Mouse (Mus musculus): ENCODE data around the gene Slc22a20. TPM values are rescaled to one million over a fixed set of nuclear protein-coding genes. Genes with fewer than 3 reads are reported as not detected.

The Slc22a20 gene
- polyA plus RNA-seq, 1 experiment from 2014 or later, result not detected

DNA sequence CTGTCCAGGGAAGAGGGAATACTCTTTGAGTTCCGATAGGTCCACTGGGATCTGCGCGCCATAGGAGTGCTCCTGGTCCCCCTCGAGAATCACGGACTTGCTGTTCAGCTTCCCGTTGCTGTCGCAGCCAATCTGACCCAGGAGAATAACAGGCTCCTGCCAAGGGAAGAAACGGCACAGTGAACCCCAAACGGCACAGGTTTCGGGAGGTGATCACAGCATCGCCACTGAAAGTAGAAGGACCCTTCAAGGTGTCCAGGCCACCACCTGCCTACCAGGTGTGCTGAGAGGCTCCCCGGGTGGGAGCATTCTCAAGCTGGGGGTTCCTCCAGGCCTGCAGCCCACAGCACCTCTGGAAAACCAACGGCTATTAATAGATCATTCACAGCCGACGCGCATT lies 34.3 kb downstream of the Slc22a20 start:
- H3K9me3 ChIP-seq, result no peaks in the 10 kb centered on the region
- 68% methylated on average over 16 of the region's 16 CpGs for WGBS
- ATAC-seq (ENCODE audit: extremely low read depth, insufficient number of reproducible peaks, low FRiP score, low TSS enrichment), result no peak
- H3K27me3 ChIP-seq (replicated peaks), result no peaks in the 10 kb centered on the region
- H3K27ac ChIP-seq (replicated peaks), result peak overlapping the region; percentile 94
- peak overlapping the region; percentile 9 for H3K4me3 ChIP-seq
- peak overlapping the region; percentile 44 for H3K4me2 ChIP-seq
- H3K36me3 ChIP-seq, result peaks cover 66% of the 10 kb centered on the region
- H3K4me1 ChIP-seq, result peaks cover 57% of the 10 kb centered on the region
- peak overlapping the region; percentile 65 for H3K9ac ChIP-seq

DNA sequence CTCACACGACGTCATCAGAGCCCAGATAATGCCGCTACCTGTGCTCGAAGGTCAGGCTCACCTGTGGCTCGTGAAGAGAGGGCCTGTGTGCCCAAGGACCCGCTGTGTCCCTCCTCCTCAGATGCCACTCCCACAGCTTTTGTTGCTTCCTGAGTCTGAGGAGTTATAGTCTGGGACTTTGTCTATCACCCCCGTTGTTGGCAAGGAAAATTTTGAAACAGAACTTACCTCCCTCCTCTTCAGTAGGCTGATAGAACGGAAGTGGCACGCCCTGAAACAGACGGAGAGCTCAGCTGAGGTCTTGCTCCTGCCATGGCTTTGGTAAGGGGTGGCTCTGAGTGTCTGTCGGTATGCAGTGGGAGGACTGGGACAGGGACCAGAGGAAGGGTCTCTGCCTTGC lies 35.7 kb downstream of the Slc22a20 start:
- Histone ChIP-seq H3K4me3 (no peak overlapping the region), H3K27ac (replicated peaks) (no peak overlapping the region), H3K4me1 (peaks cover 59% of the 10 kb centered on the region), H3K9me3 (no peaks in the 10 kb centered on the region), H3K4me2 (no peak overlapping the region), H3K27me3 (replicated peaks) (no peaks in the 10 kb centered on the region), H3K9ac (no peak overlapping the region), H3K36me3 (peaks cover 66% of the 10 kb centered on the region)
- ATAC-seq (ENCODE audit: extremely low read depth, insufficient number of reproducible peaks, low FRiP score, low TSS enrichment), result no peak
- WGBS, result 88% methylated on average over 11 of the region's 11 CpGs

DNA sequence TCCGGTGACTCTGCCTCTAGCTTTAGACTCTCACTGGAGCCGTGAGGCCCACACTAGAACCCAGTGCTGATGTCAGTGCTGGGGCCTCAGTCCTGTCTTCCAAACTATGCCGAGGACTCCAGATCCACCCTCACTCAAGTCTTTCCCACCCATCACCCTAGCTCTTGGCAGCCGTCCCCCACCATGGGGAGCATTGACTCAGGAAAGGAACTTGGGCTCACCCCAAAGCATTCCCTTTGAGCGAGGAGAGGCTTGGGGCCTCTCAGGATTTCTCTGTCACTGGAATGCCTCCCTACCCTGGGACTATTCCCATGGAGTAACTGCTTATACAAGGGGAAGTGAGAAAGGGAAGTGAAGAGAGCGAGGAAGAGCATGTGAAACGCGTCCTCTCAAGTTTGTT lies 40.1 kb downstream of the Slc22a20 start:
- no peak for ATAC-seq (ENCODE audit: extremely low read depth, insufficient number of reproducible peaks, low FRiP score, low TSS enrichment)
- H3K4me2 ChIP-seq, result peak overlapping the region; percentile 39; the same call in 1 of the 2 replicates
- WGBS, result 44% methylated on average over 8 of the region's 8 CpGs
- peak overlapping the region; percentile 88 for H3K27ac ChIP-seq (replicated peaks)
- no peak overlapping the region for H3K4me3 ChIP-seq
- peak overlapping the region; percentile 61 for H3K9ac ChIP-seq
- no peaks in the 10 kb centered on the region for H3K9me3 ChIP-seq
- no peaks in the 10 kb centered on the region for H3K27me3 ChIP-seq (replicated peaks)
- peaks cover 63% of the 10 kb centered on the region for H3K36me3 ChIP-seq
- peaks cover 48% of the 10 kb centered on the region for H3K4me1 ChIP-seq

DNA sequence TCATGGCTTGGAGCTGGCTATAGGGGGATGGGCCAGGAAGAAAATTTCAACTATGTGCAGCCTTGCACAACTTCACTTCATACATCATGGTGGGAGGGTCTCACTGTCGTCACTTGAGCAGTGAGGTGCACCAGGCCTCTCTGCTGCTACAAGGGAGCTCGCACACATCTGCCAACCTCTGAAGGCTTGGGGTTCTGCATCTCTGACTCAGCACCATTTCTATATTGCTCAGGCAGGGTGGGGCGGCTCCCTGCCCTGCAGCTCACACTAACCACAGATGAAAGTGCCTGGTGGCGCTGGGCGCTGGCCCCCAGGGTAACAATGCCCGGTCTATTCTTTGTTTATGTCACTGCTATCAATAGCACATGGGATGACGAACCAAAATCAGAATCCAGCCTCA lies 40.9 kb downstream of the Slc22a20 start:
- Histone ChIP-seq H3K9ac (peak overlapping the region; percentile 61), H3K27me3 (replicated peaks) (no peaks in the 10 kb centered on the region), H3K27ac (replicated peaks) (peak overlapping the region; percentile 88), H3K4me2 (peak overlapping the region; percentile 39), H3K9me3 (no peaks in the 10 kb centered on the region), H3K4me1 (peaks cover 55% of the 10 kb centered on the region), H3K4me3 (no peak overlapping the region; the same call in 1 of the 2 replicates), H3K36me3 (peaks cover 61% of the 10 kb centered on the region)
- peak; percentile 69; the same call in 1 of the 2 replicates for ATAC-seq (ENCODE audit: extremely low read depth, insufficient number of reproducible peaks, low FRiP score, low TSS enrichment)
- 31% methylated on average over 7 of the region's 7 CpGs for WGBS

DNA sequence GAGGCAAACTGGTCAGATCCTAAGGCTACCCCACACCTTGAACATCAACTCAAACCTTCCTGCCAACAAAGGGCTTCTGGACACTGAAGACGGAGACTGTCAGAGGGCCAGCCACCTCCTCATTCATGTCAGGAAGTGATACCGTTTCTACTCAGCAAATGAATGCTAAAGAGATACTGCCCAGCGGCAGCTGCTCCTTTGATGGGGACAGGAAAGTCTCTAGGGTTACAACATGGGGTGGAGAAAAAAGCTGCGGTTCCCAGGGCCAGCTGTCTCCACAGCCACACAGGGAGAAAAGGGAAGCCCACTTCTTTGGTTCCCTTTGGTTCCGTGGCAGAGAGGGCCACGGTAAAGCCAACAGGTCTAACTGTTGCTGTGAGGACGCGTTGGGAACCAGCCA lies 41.8 kb downstream of the Slc22a20 start:
- ATAC-seq (ENCODE audit: extremely low read depth, insufficient number of reproducible peaks, low FRiP score, low TSS enrichment), result no peak
- Histone ChIP-seq H3K9me3 (no peaks in the 10 kb centered on the region), H3K36me3 (peaks cover 61% of the 10 kb centered on the region), H3K4me2 (no peak overlapping the region), H3K27ac (replicated peaks) (peak overlapping the region; percentile 88), H3K4me1 (peaks cover 63% of the 10 kb centered on the region), H3K9ac (no peak overlapping the region), H3K27me3 (replicated peaks) (no peaks in the 10 kb centered on the region), H3K4me3 (no peak overlapping the region)
- WGBS, result 43% methylated on average over 8 of the region's 8 CpGs

DNA sequence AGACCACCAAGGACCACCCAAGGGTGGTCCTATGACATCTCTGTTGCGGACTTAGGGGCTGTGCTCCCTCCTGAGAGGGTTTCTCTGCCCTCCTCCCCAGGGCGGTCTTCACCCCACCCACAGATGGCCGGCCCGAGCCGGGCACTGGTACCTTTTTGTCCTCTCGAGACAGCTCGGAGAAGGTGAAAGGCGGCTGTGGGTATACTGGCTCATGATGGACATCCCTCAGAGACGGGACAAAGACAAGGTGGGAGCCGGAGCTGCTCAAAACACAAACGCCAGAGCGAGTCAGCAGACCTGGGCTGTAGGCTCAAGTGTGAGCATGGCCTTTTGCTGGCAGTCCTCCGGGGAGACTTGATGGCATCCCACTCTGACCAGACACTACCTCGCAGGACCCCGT lies 42.5 kb downstream of the Slc22a20 start:
- no peaks in the 10 kb centered on the region for H3K27me3 ChIP-seq (replicated peaks)
- no peak for ATAC-seq (ENCODE audit: extremely low read depth, insufficient number of reproducible peaks, low FRiP score, low TSS enrichment)
- no peaks in the 10 kb centered on the region for H3K9me3 ChIP-seq
- 83% methylated on average over 15 of the region's 15 CpGs for WGBS
- no peak overlapping the region for H3K4me2 ChIP-seq
- H3K36me3 ChIP-seq, result peaks cover 55% of the 10 kb centered on the region
- no peak overlapping the region for H3K4me3 ChIP-seq
- peaks cover 66% of the 10 kb centered on the region for H3K4me1 ChIP-seq
- H3K27ac ChIP-seq (replicated peaks), result 0 out of 2 replicates have a peak overlapping the region, but pooled peaks have one; percentile 28
- H3K9ac ChIP-seq, result peak overlapping the region; percentile 15; the same call in 1 of the 2 replicates

DNA sequence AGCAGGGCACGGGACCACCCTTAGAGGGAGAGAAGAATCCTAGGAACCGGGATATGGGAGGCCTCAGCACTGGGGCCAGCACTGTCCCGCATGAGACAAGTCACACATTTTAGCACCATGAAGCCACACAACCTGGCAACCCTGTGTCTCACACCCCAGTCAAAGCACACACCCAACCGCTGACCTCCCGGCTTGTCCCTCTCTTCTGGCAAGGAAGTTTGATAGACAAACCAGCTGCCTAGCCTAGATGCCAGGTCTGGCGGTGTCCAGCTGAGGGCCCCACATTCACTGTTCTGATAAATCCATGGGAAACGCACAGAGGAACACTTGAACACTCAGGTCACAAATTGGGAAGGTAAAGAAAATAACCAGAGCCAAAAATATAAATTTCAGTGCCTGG lies 43.4 kb downstream of the Slc22a20 start:
- Histone ChIP-seq H3K36me3 (peaks cover 47% of the 10 kb centered on the region), H3K9ac (0 out of 2 replicates have a peak overlapping the region, but pooled peaks have one; percentile 29), H3K4me3 (no peak overlapping the region), H3K9me3 (no peaks in the 10 kb centered on the region), H3K4me1 (peaks cover 75% of the 10 kb centered on the region), H3K27me3 (replicated peaks) (no peaks in the 10 kb centered on the region), H3K27ac (replicated peaks) (0 out of 2 replicates have a peak overlapping the region, but pooled peaks have one; percentile 28), H3K4me2 (no peak overlapping the region)
- ATAC-seq (ENCODE audit: extremely low read depth, insufficient number of reproducible peaks, low FRiP score, low TSS enrichment), result no peak
- 67% methylated on average over 7 of the region's 7 CpGs for WGBS

DNA sequence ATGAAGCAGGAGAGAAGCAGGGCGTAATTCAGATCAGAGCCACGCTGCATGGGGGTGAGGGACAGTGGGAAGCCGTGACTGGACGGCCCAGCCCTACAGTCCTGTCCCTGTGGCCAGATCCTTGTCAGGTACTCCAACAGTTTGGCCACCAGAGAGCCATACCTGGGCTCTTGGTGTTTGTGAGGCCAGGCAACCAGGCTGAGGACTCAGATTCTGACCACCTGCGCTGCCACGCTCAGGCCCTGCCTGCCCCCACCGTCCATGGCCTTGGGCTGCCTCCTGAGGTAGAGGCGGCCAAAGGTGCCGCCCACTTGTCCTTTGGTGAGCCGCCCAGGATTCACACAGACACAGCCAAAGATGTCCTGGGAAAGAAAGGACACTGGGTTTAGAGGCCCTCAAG lies 45.3 kb downstream of the Slc22a20 start:
- WGBS, result 84% methylated on average over 10 of the region's 10 CpGs
- Histone ChIP-seq H3K4me1 (peaks cover 74% of the 10 kb centered on the region), H3K9ac (no peak overlapping the region), H3K4me3 (no peak overlapping the region), H3K9me3 (no peaks in the 10 kb centered on the region), H3K27ac (replicated peaks) (peak overlapping the region; percentile 76), H3K27me3 (replicated peaks) (no peaks in the 10 kb centered on the region), H3K36me3 (peaks cover 39% of the 10 kb centered on the region), H3K4me2 (no peak overlapping the region)
- no peak for ATAC-seq (ENCODE audit: extremely low read depth, insufficient number of reproducible peaks, low FRiP score, low TSS enrichment)

DNA sequence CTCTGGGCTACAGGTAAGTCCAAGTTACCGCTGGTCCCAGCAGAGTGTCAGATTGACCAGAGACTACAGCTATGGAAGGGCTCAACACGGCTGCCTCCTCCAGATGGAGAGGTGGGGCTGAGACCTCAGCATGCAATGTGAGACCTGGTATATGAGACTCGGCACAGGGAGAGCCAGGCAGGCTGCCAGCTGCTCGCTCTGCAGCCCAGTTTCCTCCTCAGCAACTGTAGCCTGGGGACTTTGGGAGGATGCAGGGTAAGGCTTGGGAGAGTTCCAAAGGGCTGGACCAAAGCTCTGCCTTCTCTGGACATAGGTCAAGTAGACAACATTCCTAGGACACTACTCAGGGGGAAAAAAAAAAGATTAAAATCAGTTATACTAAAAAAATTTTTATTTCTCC lies 45.8 kb downstream of the Slc22a20 start:
- H3K9ac ChIP-seq, result no peak overlapping the region
- ATAC-seq (ENCODE audit: extremely low read depth, insufficient number of reproducible peaks, low FRiP score, low TSS enrichment), result no peak; the same call in 1 of the 2 replicates

DNA sequence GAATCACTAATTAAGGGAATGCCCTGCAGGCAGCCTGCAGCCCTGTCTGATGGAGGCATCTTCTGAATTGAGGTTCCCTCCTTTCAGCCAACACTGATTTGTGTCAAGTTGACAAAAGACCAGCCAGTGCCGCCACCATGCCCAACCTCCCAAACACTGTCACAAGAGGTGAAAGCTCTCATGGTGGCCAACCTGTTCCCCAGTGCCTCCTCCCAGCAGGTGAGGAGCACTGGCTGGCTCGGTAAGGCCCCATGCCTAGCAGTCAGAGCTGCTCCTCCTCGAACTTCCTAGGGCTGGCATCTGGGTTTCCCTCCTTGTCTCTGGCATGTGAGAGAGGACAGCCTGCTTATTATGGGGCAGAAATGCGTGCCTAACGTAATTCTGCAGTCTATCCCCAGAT lies 46.2 kb downstream of the Slc22a20 start:
- ATAC-seq (ENCODE audit: extremely low read depth, insufficient number of reproducible peaks, low FRiP score, low TSS enrichment), result no peak

More for the DNA sequence above, 45.8 kb downstream of the Slc22a20 start:
- Histone ChIP-seq H3K27ac (replicated peaks) (peak overlapping the region; percentile 76), H3K4me1 (peaks cover 74% of the 10 kb centered on the region), H3K4me2 (no peak overlapping the region), H3K4me3 (no peak overlapping the region), H3K9me3 (no peaks in the 10 kb centered on the region), H3K27me3 (replicated peaks) (no peaks in the 10 kb centered on the region), H3K36me3 (peaks cover 39% of the 10 kb centered on the region)
- WGBS, result 52% methylated on average over 4 of the region's 4 CpGs

DNA sequence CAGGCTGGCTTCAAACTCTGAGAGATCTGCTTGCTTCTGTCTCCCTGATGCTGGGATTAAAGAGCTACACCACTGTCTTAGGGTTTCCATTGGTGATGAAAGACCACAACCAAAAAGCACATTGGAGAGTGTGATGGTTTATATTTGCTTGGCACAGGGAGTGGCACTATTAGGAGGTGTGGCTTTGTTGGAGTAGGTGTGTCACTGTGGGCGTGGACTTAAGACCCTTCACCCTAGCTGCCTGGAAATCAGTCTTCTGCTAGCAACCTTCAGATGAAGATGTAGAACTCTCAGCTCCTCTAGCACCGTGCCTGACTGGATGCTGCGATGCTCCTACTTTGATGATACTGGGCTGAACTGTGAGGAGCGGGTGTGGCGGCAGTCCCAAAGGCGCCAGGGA lies 47.4 kb downstream of the Slc22a20 start:
- no peak overlapping the region for H3K4me3 ChIP-seq
- peaks cover 35% of the 10 kb centered on the region for H3K36me3 ChIP-seq
- H3K27me3 ChIP-seq (replicated peaks), result no peaks in the 10 kb centered on the region
- WGBS, result 82% methylated on average over 6 of the region's 6 CpGs
- H3K9ac ChIP-seq, result no peak overlapping the region
- H3K4me1 ChIP-seq, result peaks cover 64% of the 10 kb centered on the region
- ATAC-seq (ENCODE audit: extremely low read depth, insufficient number of reproducible peaks, low FRiP score, low TSS enrichment), result no peak
- peak overlapping the region; percentile 56 for H3K27ac ChIP-seq (replicated peaks)
- no peaks in the 10 kb centered on the region for H3K9me3 ChIP-seq
- peak overlapping the region; percentile 60; the same call in 1 of the 2 replicates for H3K4me2 ChIP-seq

More for the DNA sequence above, 46.2 kb downstream of the Slc22a20 start:
- Histone ChIP-seq H3K9ac (no peak overlapping the region), H3K36me3 (peaks cover 39% of the 10 kb centered on the region), H3K27ac (replicated peaks) (peak overlapping the region; percentile 76), H3K4me2 (no peak overlapping the region), H3K4me1 (peaks cover 74% of the 10 kb centered on the region), H3K27me3 (replicated peaks) (no peaks in the 10 kb centered on the region), H3K4me3 (no peak overlapping the region), H3K9me3 (no peaks in the 10 kb centered on the region)
- WGBS, result 77% methylated on average over 5 of the region's 5 CpGs

DNA sequence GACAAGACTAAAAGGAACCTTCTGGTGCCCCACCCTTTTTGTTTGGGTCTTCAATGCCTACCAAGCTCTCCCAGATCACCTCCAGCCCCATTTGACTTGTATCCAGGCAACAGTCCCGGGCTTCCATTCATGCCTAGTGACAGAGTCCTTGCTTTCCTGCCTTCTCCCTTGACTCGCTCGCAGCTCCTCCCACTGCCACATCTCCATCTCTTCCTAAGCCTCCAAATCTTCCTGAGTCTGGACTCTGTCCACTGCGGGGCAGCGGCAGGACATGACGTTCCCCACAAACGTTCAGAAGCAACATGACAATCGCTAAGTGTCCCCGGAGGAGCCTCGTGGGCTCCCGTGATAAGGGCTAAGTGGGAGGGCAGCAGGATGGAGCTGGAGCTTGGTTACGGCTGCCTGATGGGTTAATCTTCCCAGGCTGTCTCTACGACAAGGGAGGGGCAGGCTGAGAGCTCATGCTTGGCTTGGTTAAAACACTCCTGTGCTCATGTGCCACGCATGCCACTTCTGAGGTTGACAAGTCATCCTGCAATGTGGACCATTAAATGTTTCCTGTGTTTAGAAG lies 48.0 kb downstream of the Slc22a20 start:
- no peaks in the 10 kb centered on the region for H3K9me3 ChIP-seq
- peak overlapping the region; percentile 20 for H3K4me3 ChIP-seq
- peaks cover 58% of the 10 kb centered on the region for H3K4me1 ChIP-seq
- peak overlapping the region; percentile 60 for H3K4me2 ChIP-seq
- H3K27ac ChIP-seq (replicated peaks), result peak overlapping the region; percentile 56
- no peaks in the 10 kb centered on the region for H3K27me3 ChIP-seq (replicated peaks)
- WGBS, result 5% methylated on average over 14 of the region's 14 CpGs
- peaks cover 35% of the 10 kb centered on the region for H3K36me3 ChIP-seq
- no peak for ATAC-seq (ENCODE audit: extremely low read depth, insufficient number of reproducible peaks, low FRiP score, low TSS enrichment)
- peak overlapping the region; percentile 67 for H3K9ac ChIP-seq

Data from heart, embryonic 13.5 days (tissue).